Mouse (Mus musculus): Measurements from ENCODE around the gene Slc24a2. TPM values are rescaled to one million over a fixed set of nuclear protein-coding genes. Genes with fewer than 3 reads are reported as not detected.

Slc24a2 gene
- polyA plus RNA-seq, 1 experiment from 2014 or later, result 0.01 TPM

- no peaks in the 10 kb centered on the region for H3K9me3 ChIP-seq (ENCODE audit: control insufficient read depth, low read length)
- WGBS, result 93% methylated on average over 12 of the region's 12 CpGs
- DNase-seq (ENCODE audit: low spot score) (no peak), ATAC-seq (ENCODE audit: insufficient number of reproducible peaks, low FRiP score, low TSS enrichment, low read depth) (no peak)
- H3K4me2 ChIP-seq (ENCODE audit: low read depth, severe bottlenecking), result no peak overlapping the region
- no peaks in the 10 kb centered on the region for H3K36me3 ChIP-seq (ENCODE audit: control insufficient read depth, insufficient read depth, low read length)
- H3K27ac ChIP-seq (replicated peaks; ENCODE audit: low read depth, low read length), result no peak overlapping the region
- no peaks in the 10 kb centered on the region for H3K4me1 ChIP-seq (ENCODE audit: control insufficient read depth, insufficient read depth, low read length)
- no peaks in the 10 kb centered on the region for H3K27me3 ChIP-seq (ENCODE audit: control insufficient read depth, insufficient read depth, low read length)
- H3K9ac ChIP-seq (ENCODE audit: low read length), result no peak overlapping the region
- H3K4me3 ChIP-seq (ENCODE audit: low read depth, low read length), result no peak overlapping the region
These were observed 88.5 kb downstream of the Slc24a2 start for GRCm38 (mm10) chr4:87141590-87142365.

- Histone ChIP-seq H3K9me3 (ENCODE audit: control insufficient read depth, low read length) (no peaks in the 10 kb centered on the region), H3K4me1 (ENCODE audit: control insufficient read depth, insufficient read depth, low read length) (no peaks in the 10 kb centered on the region), H3K27ac (replicated peaks; ENCODE audit: low read depth, low read length) (no peak overlapping the region), H3K9ac (ENCODE audit: low read length) (no peak overlapping the region), H3K4me2 (ENCODE audit: low read depth, severe bottlenecking) (no peak overlapping the region), H3K4me3 (ENCODE audit: low read depth, low read length) (no peak overlapping the region), H3K36me3 (ENCODE audit: control insufficient read depth, insufficient read depth, low read length) (no peaks in the 10 kb centered on the region), H3K27me3 (ENCODE audit: control insufficient read depth, insufficient read depth, low read length) (no peaks in the 10 kb centered on the region)
- DNase-seq (ENCODE audit: low spot score) (no peak), ATAC-seq (ENCODE audit: insufficient number of reproducible peaks, low FRiP score, low TSS enrichment, low read depth) (no peak)
- 77% methylated on average over 3 of the region's 3 CpGs for WGBS
These were observed 89.4 kb downstream of the Slc24a2 start for GRCm38 (mm10) chr4:87140901-87141300.

- H3K27ac ChIP-seq (replicated peaks; ENCODE audit: low read depth, low read length), result no peak overlapping the region
- no peak overlapping the region for H3K9ac ChIP-seq (ENCODE audit: low read length)
- no peaks in the 10 kb centered on the region for H3K36me3 ChIP-seq (ENCODE audit: control insufficient read depth, insufficient read depth, low read length)
- H3K27me3 ChIP-seq (ENCODE audit: control insufficient read depth, insufficient read depth, low read length), result no peaks in the 10 kb centered on the region
- no peaks in the 10 kb centered on the region for H3K9me3 ChIP-seq (ENCODE audit: control insufficient read depth, low read length)
- H3K4me3 ChIP-seq (ENCODE audit: low read depth, low read length), result no peak overlapping the region
- no peaks in the 10 kb centered on the region for H3K4me1 ChIP-seq (ENCODE audit: control insufficient read depth, insufficient read depth, low read length)
- ATAC-seq (ENCODE audit: insufficient number of reproducible peaks, low FRiP score, low TSS enrichment, low read depth), result no peak
- DNase-seq (ENCODE audit: low spot score), result no peak
- H3K4me2 ChIP-seq (ENCODE audit: low read depth, severe bottlenecking), result no peak overlapping the region
- 83% methylated on average over 5 of the region's 5 CpGs for WGBS
These were observed 97.8 kb downstream of the Slc24a2 start for GRCm38 (mm10) chr4:87132525-87132924.

GRCm38 (mm10) chr4:87126756-87127155, 103.5 kb downstream of the Slc24a2 start:
- DNase-seq (ENCODE audit: low spot score), result no peak
- 69% methylated on average over 4 of the region's 4 CpGs for WGBS
- no peak overlapping the region for H3K4me3 ChIP-seq (ENCODE audit: low read depth, low read length)
- H3K9ac ChIP-seq (ENCODE audit: low read length), result no peak overlapping the region
- ATAC-seq (ENCODE audit: insufficient number of reproducible peaks, low FRiP score, low TSS enrichment, low read depth), result no peak
- H3K9me3 ChIP-seq (ENCODE audit: control insufficient read depth, low read length), result no peaks in the 10 kb centered on the region
- no peaks in the 10 kb centered on the region for H3K27me3 ChIP-seq (ENCODE audit: control insufficient read depth, insufficient read depth, low read length)
- no peak overlapping the region for H3K4me2 ChIP-seq (ENCODE audit: low read depth, severe bottlenecking)
- no peaks in the 10 kb centered on the region for H3K4me1 ChIP-seq (ENCODE audit: control insufficient read depth, insufficient read depth, low read length)
- no peaks in the 10 kb centered on the region for H3K36me3 ChIP-seq (ENCODE audit: control insufficient read depth, insufficient read depth, low read length)
- no peak overlapping the region for H3K27ac ChIP-seq (replicated peaks; ENCODE audit: low read depth, low read length)

GRCm38 (mm10) chr4:87119758-87120157, 110.5 kb downstream of the Slc24a2 start:
- no peaks in the 10 kb centered on the region for H3K4me1 ChIP-seq (ENCODE audit: control insufficient read depth, insufficient read depth, low read length)
- no peaks in the 10 kb centered on the region for H3K9me3 ChIP-seq (ENCODE audit: control insufficient read depth, low read length)
- no peaks in the 10 kb centered on the region for H3K27me3 ChIP-seq (ENCODE audit: control insufficient read depth, insufficient read depth, low read length)
- WGBS, result 39% methylated on average over 4 of the region's 4 CpGs
- H3K4me2 ChIP-seq (ENCODE audit: low read depth, severe bottlenecking), result no peak overlapping the region
- no peak overlapping the region for H3K9ac ChIP-seq (ENCODE audit: low read length)
- ATAC-seq (ENCODE audit: insufficient number of reproducible peaks, low FRiP score, low TSS enrichment, low read depth) (no peak), DNase-seq (ENCODE audit: low spot score) (no peak)
- no peak overlapping the region for H3K27ac ChIP-seq (replicated peaks; ENCODE audit: low read depth, low read length)
- no peaks in the 10 kb centered on the region for H3K36me3 ChIP-seq (ENCODE audit: control insufficient read depth, insufficient read depth, low read length)
- no peak overlapping the region for H3K4me3 ChIP-seq (ENCODE audit: low read depth, low read length)

GRCm38 (mm10) chr4:87115726-87116125, 114.6 kb downstream of the Slc24a2 start:
- no peaks in the 10 kb centered on the region for H3K27me3 ChIP-seq (ENCODE audit: control insufficient read depth, insufficient read depth, low read length)
- no peaks in the 10 kb centered on the region for H3K9me3 ChIP-seq (ENCODE audit: control insufficient read depth, low read length)
- H3K9ac ChIP-seq (ENCODE audit: low read length), result no peak overlapping the region
- no peaks in the 10 kb centered on the region for H3K4me1 ChIP-seq (ENCODE audit: control insufficient read depth, insufficient read depth, low read length)
- no peak overlapping the region for H3K4me3 ChIP-seq (ENCODE audit: low read depth, low read length)
- DNase-seq (ENCODE audit: low spot score), result no peak
- WGBS, result 81% methylated on average over 4 of the region's 4 CpGs
- ATAC-seq (ENCODE audit: insufficient number of reproducible peaks, low FRiP score, low TSS enrichment, low read depth), result no peak
- no peaks in the 10 kb centered on the region for H3K36me3 ChIP-seq (ENCODE audit: control insufficient read depth, insufficient read depth, low read length)
- H3K4me2 ChIP-seq (ENCODE audit: low read depth, severe bottlenecking), result no peak overlapping the region
- H3K27ac ChIP-seq (replicated peaks; ENCODE audit: low read depth, low read length), result no peak overlapping the region

- ATAC-seq (ENCODE audit: insufficient number of reproducible peaks, low FRiP score, low TSS enrichment, low read depth), result no peak
- Histone ChIP-seq H3K27me3 (ENCODE audit: control insufficient read depth, insufficient read depth, low read length) (no peaks in the 10 kb centered on the region), H3K4me3 (ENCODE audit: low read depth, low read length) (no peak overlapping the region), H3K4me2 (ENCODE audit: low read depth, severe bottlenecking) (no peak overlapping the region), H3K9ac (ENCODE audit: low read length) (no peak overlapping the region), H3K4me1 (ENCODE audit: control insufficient read depth, insufficient read depth, low read length) (no peaks in the 10 kb centered on the region), H3K36me3 (ENCODE audit: control insufficient read depth, insufficient read depth, low read length) (no peaks in the 10 kb centered on the region), H3K9me3 (ENCODE audit: control insufficient read depth, low read length) (no peaks in the 10 kb centered on the region), H3K27ac (replicated peaks; ENCODE audit: low read depth, low read length) (no peak overlapping the region)
- DNase-seq (ENCODE audit: low spot score), result no peak
- 85% methylated on average over 8 of the region's 8 CpGs for WGBS
These were observed 120.8 kb downstream of the Slc24a2 start for GRCm38 (mm10) chr4:87109331-87110059.

- H3K36me3 ChIP-seq (ENCODE audit: control insufficient read depth, insufficient read depth, low read length), result no peaks in the 10 kb centered on the region
- H3K9me3 ChIP-seq (ENCODE audit: control insufficient read depth, low read length), result no peaks in the 10 kb centered on the region
- no peak overlapping the region for H3K4me2 ChIP-seq (ENCODE audit: low read depth, severe bottlenecking)
- 75% methylated on average over 5 of the region's 5 CpGs for WGBS
- no peaks in the 10 kb centered on the region for H3K4me1 ChIP-seq (ENCODE audit: control insufficient read depth, insufficient read depth, low read length)
- no peak for ATAC-seq (ENCODE audit: insufficient number of reproducible peaks, low FRiP score, low TSS enrichment, low read depth)
- no peak overlapping the region for H3K27ac ChIP-seq (replicated peaks; ENCODE audit: low read depth, low read length)
- H3K4me3 ChIP-seq (ENCODE audit: low read depth, low read length), result no peak overlapping the region
- H3K27me3 ChIP-seq (ENCODE audit: control insufficient read depth, insufficient read depth, low read length), result no peaks in the 10 kb centered on the region
- DNase-seq (ENCODE audit: low spot score), result no peak
- H3K9ac ChIP-seq (ENCODE audit: low read length), result no peak overlapping the region
These were observed 129.3 kb downstream of the Slc24a2 start for GRCm38 (mm10) chr4:87100936-87101335.

All from limb, embryonic 11.5 days (tissue).